Mouse (Mus musculus) cerebellum, adult 2 months (tissue): ENCODE results near the gene Gm28036.

Source experiments
- CTCF ChIP-seq: fragments of 200-500 bp; IDR thresholded peaks from 2 replicates; pipeline ENCODE4 v1.5.1; 2011; ENCODE audit warnings: low read depth, mild to moderate bottlenecking, control low read depth, low read length, moderate library complexity, borderline replicate concordance; ENCODE audit not compliant: insufficient read depth
- POLR2A ChIP-seq: fragments of 200-500 bp; IDR thresholded peaks from 2 replicates; pipeline ENCODE4 v1.6.1; 2011; ENCODE audit warnings: low read length, control low read depth, borderline replicate concordance; ENCODE audit not compliant: insufficient read depth

DNA sequence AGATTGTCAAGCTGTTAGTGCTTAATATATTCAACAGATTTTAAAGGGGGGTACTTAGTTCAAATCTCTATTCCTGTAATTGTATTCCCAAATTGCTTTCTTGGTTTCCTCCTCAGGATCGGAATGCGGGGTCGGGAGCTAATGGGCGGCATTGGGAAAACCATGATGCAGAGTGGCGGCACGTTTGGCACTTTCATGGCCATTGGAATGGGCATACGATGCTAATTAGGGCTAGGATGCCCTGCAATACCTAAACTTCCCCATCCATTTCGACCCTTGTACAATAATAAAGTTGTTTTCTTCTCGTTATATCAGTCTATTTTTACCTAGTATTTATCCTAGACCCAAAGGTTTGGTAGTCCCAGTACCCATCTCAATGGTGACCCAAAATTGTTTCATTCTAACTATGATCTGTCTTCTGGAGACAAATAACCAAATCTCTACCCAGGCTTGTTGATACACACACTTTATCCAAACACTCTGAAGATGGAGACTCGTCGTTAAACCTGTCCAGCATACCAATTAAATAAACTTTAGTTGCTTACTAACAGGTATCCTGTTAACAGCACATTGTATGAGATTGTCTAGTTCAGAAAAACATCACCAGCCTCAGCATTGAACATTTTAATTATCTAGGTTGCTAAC is 18.7 kb upstream of the Gm28036 start:
- TF ChIP-seq CTCF (no peak), POLR2A (no peak)
